Mouse (Mus musculus) cerebellum, adult 2 months (tissue): ENCODE data around the gene Upk3b.

Experiments used
- CTCF ChIP-seq: fragments of 200-500 bp; IDR thresholded peaks from 2 replicates; pipeline ENCODE4 v1.5.1; 2011; ENCODE audit warnings: low read depth, mild to moderate bottlenecking, control low read depth, low read length, moderate library complexity, borderline replicate concordance; ENCODE audit not compliant: insufficient read depth
- POLR2A ChIP-seq: fragments of 200-500 bp; IDR thresholded peaks from 2 replicates; pipeline ENCODE4 v1.6.1; 2011; ENCODE audit warnings: low read length, control low read depth, borderline replicate concordance; ENCODE audit not compliant: insufficient read depth

GRCm38 (mm10) chr5:136091927-136092326, 53.6 kb downstream of the Upk3b start:
- TF ChIP-seq POLR2A, result no peak
- TF ChIP-seq CTCF, result no peak
